Mouse (Mus musculus): ENCODE data around the gene Ccdc121. TPM values are rescaled to one million over a fixed set of nuclear protein-coding genes. Genes with fewer than 3 reads are reported as not detected.

The Ccdc121 gene
- not detected for polyA plus RNA-seq (2012; fragmentation: generic; extraction: Trizol)

DNA sequence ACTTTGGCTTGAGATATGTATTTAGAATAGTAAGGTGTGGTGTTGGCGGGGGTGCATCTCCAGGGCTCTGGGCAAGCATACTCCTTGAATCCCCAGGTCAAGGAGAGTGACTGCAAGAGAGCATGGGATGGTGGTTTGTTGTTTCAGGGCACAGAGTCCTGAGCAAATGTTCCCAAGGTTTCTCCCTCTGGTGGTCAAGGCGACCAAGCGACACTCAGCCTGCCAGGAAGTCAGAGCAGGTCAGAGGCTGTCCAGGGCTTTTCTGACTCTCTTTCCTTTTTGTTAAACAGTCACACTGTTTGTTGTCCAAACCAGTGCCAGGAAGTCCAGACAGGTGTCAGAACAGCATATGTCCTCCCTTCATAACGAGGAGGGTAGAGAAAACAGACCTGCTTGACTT, at the start of gene Ccdc121:
Gene Ccdc121, minus strand, starts transcription at position 145 of the 400 bp plus-strand sequence.

Other genes with a start within 250 kb of the Ccdc121 start
- gene Cnih3, start 158.8 kb downstream of the Ccdc121 start, polyA plus RNA-seq (2012; fragmentation: generic; extraction: Trizol): under 1 TPM in 1 of 2 experiments, not detected in 1; 0.07 TPM
- gene Dnah14, start 65.1 kb upstream of the Ccdc121 start, polyA plus RNA-seq (2012; fragmentation: generic; extraction: Trizol): 1 to 10 TPM; 1.0 to 2.1 TPM